Mouse (Mus musculus): ENCODE data around the gene Kantr. TPM values are rescaled to one million over a fixed set of nuclear protein-coding genes. Genes with fewer than 3 reads are reported as not detected.
"Not testable (repeated sequence)": the region's sequence is repeated elsewhere in the genome, so short reads cannot be mapped to it uniquely, and the experiment has no call there.

The Kantr gene
- polyA plus RNA-seq, 1 experiment: not detected

DNA sequence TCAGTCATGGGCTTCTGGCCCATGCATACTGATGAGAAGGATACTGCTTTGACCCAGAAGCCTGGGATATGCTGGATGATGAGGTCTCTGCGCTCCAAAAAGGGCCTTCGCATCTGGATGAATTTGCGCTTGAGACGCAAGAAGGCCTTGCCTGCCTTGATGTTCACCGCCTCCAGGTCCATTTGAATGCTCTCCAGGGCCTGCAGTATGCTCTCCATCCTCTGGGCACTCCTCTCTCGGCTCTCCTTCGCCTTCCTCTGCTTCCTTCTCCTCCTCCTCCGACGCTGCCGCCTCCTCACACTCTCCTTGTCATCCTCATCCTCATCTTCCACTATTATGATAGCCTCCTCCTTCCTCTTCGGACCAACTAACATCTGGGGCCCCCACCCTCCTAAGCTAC, 14.2 kb upstream of the Kantr start:
- Histone ChIP-seq H3K9me3 (ENCODE audit: control insufficient read depth, low read length) (no peaks in the 10 kb centered on the region), H3K4me3 (replicated peaks) (peak overlapping the region; percentile 71), H3K27me3 (ENCODE audit: control insufficient read depth) (peaks cover 27% of the 10 kb centered on the region), H3K4me1 (ENCODE audit: control insufficient read depth) (peaks cover 24% of the 10 kb centered on the region), H3K36me3 (ENCODE audit: control insufficient read depth) (peaks cover 7% of the 10 kb centered on the region)
- TF ChIP-seq GATA1 (IDR thresholded peaks at IDR 0.05; ENCODE audit: low read length) (no peak), TAL1 (IDR thresholded peaks at IDR 0.05; ENCODE audit: low read length) (no peak)

DNA sequence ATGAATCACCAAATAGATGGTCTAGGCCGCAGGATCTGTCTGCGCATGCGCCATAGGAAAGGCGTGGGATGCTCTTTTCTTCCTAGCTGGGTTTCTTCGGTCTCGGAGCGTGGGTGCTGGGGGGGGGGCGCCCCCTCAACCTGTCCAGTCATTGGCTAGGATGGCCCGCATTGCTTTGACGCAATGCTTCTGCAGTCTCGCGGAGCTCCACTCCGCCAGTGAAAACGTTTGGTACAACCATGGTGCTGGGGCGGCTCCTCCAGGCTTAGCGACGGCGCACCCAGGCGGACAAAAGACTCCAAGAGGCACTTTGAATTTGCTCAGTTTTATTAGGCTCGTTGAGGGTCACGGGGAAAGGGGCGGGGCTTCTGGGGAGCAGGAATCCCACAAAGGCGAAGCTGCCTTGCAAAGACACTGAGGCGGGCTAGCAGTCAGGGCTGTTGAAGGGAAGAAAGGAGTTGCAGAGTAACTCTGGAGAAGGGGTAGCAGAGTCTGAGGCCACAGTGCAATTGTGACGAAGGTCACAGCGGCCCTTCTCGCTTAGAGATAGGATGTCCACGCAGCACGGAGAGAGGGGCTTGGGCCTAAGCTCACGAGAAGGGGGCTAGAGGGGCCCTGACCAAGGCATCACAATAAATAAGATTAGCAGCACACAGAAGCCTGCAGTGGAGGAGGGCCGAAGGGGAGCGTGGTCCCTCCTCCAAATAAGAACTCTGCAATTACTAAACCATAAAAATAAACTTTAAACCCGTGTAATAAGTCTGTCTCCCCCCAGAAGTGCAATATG, 9.4 kb upstream of the Kantr start:
- Histone ChIP-seq H3K36me3 (ENCODE audit: control insufficient read depth) (peaks cover 7% of the 10 kb centered on the region), H3K9me3 (ENCODE audit: control insufficient read depth, low read length) (no peaks in the 10 kb centered on the region), H3K4me1 (ENCODE audit: control insufficient read depth) (peaks cover 13% of the 10 kb centered on the region), H3K27me3 (ENCODE audit: control insufficient read depth) (peaks cover 6% of the 10 kb centered on the region; the same call in 1 of the 2 replicates), H3K4me3 (replicated peaks) (peak overlapping the region; percentile 66)
- no peak for TF ChIP-seq TAL1 (IDR thresholded peaks at IDR 0.05; ENCODE audit: low read length)

DNA sequence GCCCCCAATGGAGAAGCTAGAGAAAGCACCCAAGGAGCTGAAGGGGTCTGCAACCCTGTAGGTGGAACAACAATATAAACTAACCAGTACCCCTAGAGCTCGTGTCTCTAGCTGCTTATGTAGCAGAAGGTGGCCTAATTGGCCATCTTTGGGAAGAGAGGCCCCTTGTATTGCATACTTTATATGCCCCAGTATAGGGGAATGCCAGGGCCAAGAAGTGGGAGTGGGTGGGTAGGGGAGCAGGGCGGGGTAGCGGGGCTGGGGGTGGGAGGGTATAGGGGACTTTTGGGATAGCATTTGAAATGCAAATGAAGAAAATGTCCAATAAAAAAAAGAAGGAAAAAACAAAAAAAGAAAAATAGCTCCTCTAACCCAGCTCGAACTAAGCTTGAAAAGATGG, 8.8 kb upstream of the Kantr start:
- not testable (repeated sequence) for H3K9me3 ChIP-seq (ENCODE audit: control insufficient read depth, low read length); H3K27me3 ChIP-seq (ENCODE audit: control insufficient read depth); H3K36me3 ChIP-seq (ENCODE audit: control insufficient read depth); H3K4me1 ChIP-seq (ENCODE audit: control insufficient read depth)
- peak overlapping the region; percentile 66 for H3K4me3 ChIP-seq (replicated peaks)

DNA sequence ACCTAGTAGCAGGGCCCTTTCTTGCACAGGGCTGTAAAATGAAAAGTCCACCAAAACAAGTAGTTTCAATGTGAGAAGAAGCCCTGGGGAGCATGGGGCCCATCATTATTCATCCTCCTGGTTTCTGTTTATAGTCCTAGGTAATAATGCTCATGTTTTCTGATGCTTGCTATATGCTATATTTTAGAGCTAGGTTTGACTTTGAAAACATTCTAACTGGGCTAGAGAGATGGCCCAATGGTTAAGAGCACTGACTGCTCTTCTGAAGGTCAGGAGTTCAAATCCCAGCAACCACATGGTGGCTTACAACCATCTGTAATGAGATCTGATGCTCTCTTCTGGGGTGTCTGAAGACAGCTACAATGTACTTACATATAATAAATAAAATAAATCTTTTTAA, 2.1 kb upstream of the Kantr start:
- peaks cover 11% of the 10 kb centered on the region for H3K4me1 ChIP-seq (ENCODE audit: control insufficient read depth)
- not testable (repeated sequence) for H3K9me3 ChIP-seq (ENCODE audit: control insufficient read depth, low read length); H3K4me3 ChIP-seq (replicated peaks); H3K27me3 ChIP-seq (ENCODE audit: control insufficient read depth); H3K36me3 ChIP-seq (ENCODE audit: control insufficient read depth)

DNA sequence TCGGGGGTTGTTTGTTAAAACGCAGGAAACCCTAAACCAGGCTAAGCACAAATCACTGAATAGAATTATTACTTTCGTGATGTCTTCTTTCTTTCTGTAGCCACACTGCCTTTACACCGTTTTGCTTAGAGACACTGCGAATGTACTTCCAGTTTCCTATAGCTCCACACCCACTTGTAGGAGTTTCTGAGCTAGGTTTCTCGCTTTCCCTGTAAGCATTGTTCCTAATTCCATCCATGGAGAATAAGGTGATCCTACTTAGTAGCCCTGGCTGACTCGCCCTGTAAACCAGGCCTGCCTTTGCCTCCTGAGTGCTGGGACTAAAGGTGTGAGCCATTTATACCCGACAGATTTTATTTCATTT, 376 bp upstream of the Kantr start:
- no peaks in the 10 kb centered on the region for H3K36me3 ChIP-seq (ENCODE audit: control insufficient read depth)
- no peak for TF ChIP-seq GATA1 (IDR thresholded peaks at IDR 0.05; ENCODE audit: low read length)
- TF ChIP-seq TAL1 (IDR thresholded peaks at IDR 0.05; ENCODE audit: low read length): no peak

DNA sequence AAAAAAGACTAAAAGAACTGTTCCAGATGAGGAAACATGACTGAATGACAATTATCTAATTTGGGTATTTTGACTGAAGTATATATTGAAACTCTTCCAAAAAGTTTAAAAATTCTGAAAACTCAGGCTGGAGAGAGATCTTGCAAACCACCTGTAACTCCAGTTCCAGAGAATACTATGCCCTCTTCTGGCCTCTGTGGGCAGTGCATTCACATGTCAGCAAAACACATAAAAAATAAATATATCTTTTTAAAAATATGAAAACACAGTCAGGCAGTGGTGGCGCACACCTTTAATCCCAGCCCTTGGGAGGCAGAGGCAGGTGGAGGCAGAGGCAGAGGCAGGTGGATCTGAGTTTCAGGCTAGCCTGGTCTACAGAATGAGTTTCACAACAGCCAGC, 3.7 kb downstream of the Kantr start:
- Histone ChIP-seq H3K27me3 (ENCODE audit: control insufficient read depth) (peaks cover 4% of the 10 kb centered on the region), H3K4me3 (replicated peaks) (no peak overlapping the region), H3K36me3 (ENCODE audit: control insufficient read depth) (peaks cover 5% of the 10 kb centered on the region), H3K9me3 (ENCODE audit: control insufficient read depth, low read length) (no peaks in the 10 kb centered on the region), H3K4me1 (ENCODE audit: control insufficient read depth) (peaks cover 18% of the 10 kb centered on the region)
- TF ChIP-seq TAL1 (IDR thresholded peaks at IDR 0.05; ENCODE audit: low read length) (no peak), GATA1 (IDR thresholded peaks at IDR 0.05; ENCODE audit: low read length) (no peak)

More for the DNA sequence above, 376 bp upstream of the Kantr start:
- Histone ChIP-seq H3K27me3 (ENCODE audit: control insufficient read depth) (peaks cover 4% of the 10 kb centered on the region), H3K4me1 (ENCODE audit: control insufficient read depth) (peaks cover 11% of the 10 kb centered on the region), H3K4me3 (replicated peaks) (peak overlapping the region; percentile 81), H3K9me3 (ENCODE audit: control insufficient read depth, low read length) (no peaks in the 10 kb centered on the region)

DNA sequence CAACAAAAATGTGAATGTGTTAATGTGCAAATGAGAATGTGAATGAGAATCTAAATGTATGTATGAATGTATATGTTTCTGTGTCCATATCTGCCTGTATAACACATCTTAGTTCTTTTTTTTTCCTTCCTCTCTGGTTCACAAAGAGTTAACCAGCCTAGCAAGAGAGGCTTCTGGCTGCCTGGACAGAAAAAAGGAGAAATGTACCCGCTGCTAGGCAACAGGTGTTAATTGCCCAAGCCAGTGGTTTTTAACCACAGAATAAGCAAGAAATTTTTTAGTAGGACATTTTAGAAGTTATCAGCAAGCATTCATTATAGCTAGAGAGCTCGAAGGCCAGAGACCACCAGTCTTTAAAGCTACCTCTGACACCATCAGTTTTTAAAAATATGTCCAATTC, 4.5 kb downstream of the Kantr start:
- no peak overlapping the region for H3K4me3 ChIP-seq (replicated peaks)
- H3K36me3 ChIP-seq (ENCODE audit: control insufficient read depth): peaks cover 5% of the 10 kb centered on the region
- H3K27me3 ChIP-seq (ENCODE audit: control insufficient read depth): peaks cover 4% of the 10 kb centered on the region
- TF ChIP-seq GATA1 (IDR thresholded peaks at IDR 0.05; ENCODE audit: low read length) (no peak), TAL1 (IDR thresholded peaks at IDR 0.05; ENCODE audit: low read length) (no peak)
- H3K9me3 ChIP-seq (ENCODE audit: control insufficient read depth, low read length): no peaks in the 10 kb centered on the region
- peaks cover 15% of the 10 kb centered on the region for H3K4me1 ChIP-seq (ENCODE audit: control insufficient read depth)

DNA sequence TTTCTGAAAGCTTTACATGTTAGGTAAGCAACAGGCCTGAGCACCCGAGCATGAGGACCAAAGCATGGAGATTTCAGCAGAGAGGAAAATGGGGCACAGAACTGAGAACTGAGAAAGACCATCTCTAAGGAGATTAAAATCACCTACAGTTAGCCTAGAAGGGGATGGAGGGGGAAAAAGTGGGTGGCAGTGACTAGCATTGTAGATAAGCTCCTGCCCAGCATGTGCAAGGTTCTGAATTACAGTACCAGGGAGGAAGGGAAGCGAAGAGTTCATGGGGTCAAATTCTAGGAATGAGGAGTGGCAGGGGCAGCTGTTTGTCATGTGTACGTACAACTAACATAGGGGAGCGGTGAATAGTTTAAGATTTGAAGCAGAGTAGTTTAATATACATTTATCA, 6.8 kb downstream of the Kantr start:
- no peaks in the 10 kb centered on the region for H3K9me3 ChIP-seq (ENCODE audit: control insufficient read depth, low read length)
- H3K36me3 ChIP-seq (ENCODE audit: control insufficient read depth): peaks cover 5% of the 10 kb centered on the region
- no peak for TF ChIP-seq GATA1 (IDR thresholded peaks at IDR 0.05; ENCODE audit: low read length)
- no peak for TF ChIP-seq TAL1 (IDR thresholded peaks at IDR 0.05; ENCODE audit: low read length)
- peaks cover 6% of the 10 kb centered on the region for H3K4me1 ChIP-seq (ENCODE audit: control insufficient read depth)
- H3K27me3 ChIP-seq (ENCODE audit: control insufficient read depth): no peaks in the 10 kb centered on the region
- H3K4me3 ChIP-seq (replicated peaks): no peak overlapping the region

DNA sequence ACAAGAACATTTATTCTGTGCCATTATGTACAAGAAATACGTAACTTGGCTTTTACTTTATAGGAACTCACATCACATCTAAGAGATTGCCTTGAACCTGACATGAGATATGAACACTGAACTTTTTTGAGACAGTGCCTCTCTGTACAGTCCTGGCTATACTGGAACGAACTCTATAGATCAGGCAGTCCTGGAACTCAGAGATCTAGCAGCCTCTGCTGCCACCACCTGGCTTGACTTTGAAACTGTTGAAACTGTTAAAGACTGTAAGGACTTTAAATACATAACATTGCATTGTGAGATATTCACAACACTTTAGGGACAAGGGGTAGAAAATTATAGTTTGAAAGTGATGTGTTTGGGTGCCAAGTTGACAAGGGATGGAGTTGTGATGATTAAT, 19.4 kb downstream of the Kantr start:
- Histone ChIP-seq H3K27me3 (ENCODE audit: control insufficient read depth) (no peaks in the 10 kb centered on the region), H3K4me1 (ENCODE audit: control insufficient read depth) (peaks cover 40% of the 10 kb centered on the region), H3K9me3 (ENCODE audit: control insufficient read depth, low read length) (no peaks in the 10 kb centered on the region), H3K4me3 (replicated peaks) (no peak overlapping the region), H3K36me3 (ENCODE audit: control insufficient read depth) (peaks cover 3% of the 10 kb centered on the region)
- TF ChIP-seq GATA1 (IDR thresholded peaks at IDR 0.05; ENCODE audit: low read length) (no peak), TAL1 (IDR thresholded peaks at IDR 0.05; ENCODE audit: low read length) (no peak)

DNA sequence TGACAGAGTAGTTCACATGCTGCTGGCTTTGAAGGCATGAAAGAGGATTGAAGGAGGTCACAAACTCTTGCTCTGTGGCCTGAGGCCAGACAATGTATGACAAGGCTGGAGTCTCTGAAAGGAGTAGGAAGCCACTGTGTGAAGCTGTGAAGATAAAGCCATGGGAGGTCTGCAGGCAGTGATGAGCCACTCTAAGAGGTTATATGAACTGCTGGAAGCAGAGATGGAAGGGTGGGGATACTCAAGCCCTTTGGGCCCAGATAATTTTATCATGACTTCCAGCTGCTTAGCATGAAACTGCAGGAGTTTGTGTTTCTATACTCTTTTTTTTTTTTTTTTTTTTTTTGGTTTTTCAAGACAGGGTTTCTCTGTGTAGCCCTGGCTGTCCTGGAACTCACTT, 19.9 kb downstream of the Kantr start:
- Histone ChIP-seq H3K4me1 (ENCODE audit: control insufficient read depth) (peaks cover 40% of the 10 kb centered on the region), H3K9me3 (ENCODE audit: control insufficient read depth, low read length) (no peaks in the 10 kb centered on the region), H3K36me3 (ENCODE audit: control insufficient read depth) (peaks cover 3% of the 10 kb centered on the region), H3K4me3 (replicated peaks) (no peak overlapping the region), H3K27me3 (ENCODE audit: control insufficient read depth) (no peaks in the 10 kb centered on the region)
- TF ChIP-seq GATA1 (IDR thresholded peaks at IDR 0.05; ENCODE audit: low read length) (peak; percentile 76), TAL1 (IDR thresholded peaks at IDR 0.05; ENCODE audit: low read length) (peak; percentile 79)

All from erythroblast, embryonic 14.5 days (primary cell).